13 mouse cellular contexts compared by ENCODE assay signal in the genomic region with DNA sequence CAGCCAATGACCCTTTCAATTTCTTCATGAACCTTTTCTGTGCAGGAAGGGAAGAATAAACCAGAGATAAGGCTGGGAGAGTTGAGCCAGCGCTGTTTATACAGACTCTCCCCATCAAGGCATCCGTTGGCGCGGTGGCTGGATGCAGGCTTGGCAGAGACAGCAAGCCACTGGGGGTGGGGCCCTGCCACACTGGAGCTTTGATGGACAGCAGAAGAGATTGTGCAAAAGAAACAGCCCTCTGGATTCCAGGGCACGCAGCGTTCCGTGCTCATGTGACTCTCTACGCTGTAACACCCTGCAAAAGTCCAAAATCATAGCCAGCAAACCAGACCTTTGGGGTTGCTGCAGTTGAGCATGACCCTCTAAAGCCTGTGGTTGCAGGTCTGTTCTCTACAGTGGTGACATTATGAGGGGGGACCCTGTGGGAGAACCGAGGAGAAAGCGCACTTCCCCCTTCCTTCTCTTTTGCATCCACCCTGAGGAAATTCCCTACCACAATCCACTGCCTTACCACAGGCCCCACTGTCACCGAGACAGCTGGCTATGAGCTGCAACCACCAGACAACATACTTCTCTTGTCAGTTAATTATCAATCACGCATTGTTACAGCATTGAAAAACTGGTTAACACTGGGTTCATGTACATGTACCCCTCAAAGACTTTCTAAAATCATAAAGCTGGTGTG. TPM values are rescaled to one million over a fixed set of nuclear protein-coding genes. Genes with fewer than 3 reads are reported as not detected.
DNase-seq lines count a peak whose midpoint lies in the region; ATAC-seq lines count a peak whose summit lies in the region.
"Had no signal": no experiment of that assay in that cellular context is flagged by ENCODE, and none has a peak within 500 bp of the region (broad histone marks: within the 10 kb centered on the region; RNA-seq: fewer than 3 reads in every experiment).

No protein-coding gene starts in this region.

- peak; percentile 95 for DNase-seq in heart, adult 11 months
- DNase-seq in heart, postnatal 25 days (ENCODE audit: low spot score), result no peak
- peak; percentile 68 for DNase-seq in heart, postnatal 4 days
- DNase-seq in lung, postnatal 10 days, result peak; percentile 78
- no peak for DNase-seq in layer of hippocampus, adult 9-11 months
- no peak for DNase-seq in thymus, postnatal 14 days
- DNase-seq in gastrocnemius, postnatal 10 days, result no peak
- DNase-seq: cerebellum, adult 11-12 months; embryo, embryonic 11 days; kidney, postnatal 36 days had no signal

- peak; percentile 85 for ATAC-seq in granulocyte monocyte progenitor cell, adult 5-6 weeks (replicated peaks; ENCODE audit: poor library complexity, severe bottlenecking)
- ATAC-seq: inflammation-experienced regulatory T-cells, adult 6 months had no signal

- intact Hi-C loops in heart, postnatal 25 days (cut with DNase I), result no loop called here

RNA-seq across cellular contexts. Expression of gene Cyp2u1, which starts 7.4 kb away (rescaled TPM):
- total RNA-seq in heart, postnatal 25 days (2021), result 10 to 100 TPM; 33.7 to 34.8 TPM
- total RNA-seq in granulocyte monocyte progenitor cell, adult 5-6 weeks (2014; fragmentation: Nextera tagmentation), result 0.06 TPM in 1 of 2 replicates, not detected in the other
- total RNA-seq in granulocyte monocyte progenitor cell, adult 5-6 weeks (2017), result 0.15 and 0.78 TPM in 2 replicates
- 10 to 100 TPM; 23.9 to 25.0 TPM for total RNA-seq in heart, postnatal 4 days (2021)
- 1 to 10 TPM; 3.5 to 5.8 TPM for total RNA-seq in gastrocnemius, postnatal 10 days (2021)
- total RNA-seq: monocyte, adult 5-6 weeks had no signal

RNA-seq across cellular contexts. Expression of gene Hadh, which starts 23.8 kb away (rescaled TPM):
- 100 to 1,000 TPM; 662 to 714 TPM for total RNA-seq in heart, postnatal 25 days (2021)
- 57.0 and 60.6 TPM in 2 replicates for total RNA-seq in granulocyte monocyte progenitor cell, adult 5-6 weeks (2014; fragmentation: Nextera tagmentation)
- 73.5 and 74.7 TPM in 2 replicates for total RNA-seq in granulocyte monocyte progenitor cell, adult 5-6 weeks (2017)
- 100 to 1,000 TPM; 416 to 432 TPM for total RNA-seq in heart, postnatal 4 days (2021)
- total RNA-seq in gastrocnemius, postnatal 10 days (2021), result 100 to 1,000 TPM; 208 to 234 TPM

Comparison
In these comparisons a context has a peak if more than half of its experiments do, and no peak if none do; other contexts are left out.
1. DNase-seq: peak in heart, adult 11 months (single experiment), heart, postnatal 4 days (single experiment) and lung, postnatal 10 days (single experiment); none in heart, postnatal 25 days (single experiment), layer of hippocampus, adult 9-11 months (single experiment), thymus, postnatal 14 days (single experiment) and gastrocnemius, postnatal 10 days (single experiment).